Mouse (Mus musculus) neural tube, embryonic 15.5 days (tissue): ENCODE measurements around the gene Rarres2. TPM values are rescaled to one million over a fixed set of nuclear protein-coding genes. Genes with fewer than 3 reads are reported as not detected.
A peak's percentile ranks its signal among the peaks of the same experiment; 100 is the strongest.

Experiments used
- ATAC-seq: fragments of 200-750 bp; cut with Nextera tagmentation; 2 replicates; pipeline ENCODE4 v1.8.0; 2017; ENCODE audit warnings: mild to moderate bottlenecking, moderate TSS enrichment, moderate library complexity; ENCODE audit not compliant: low FRiP score
- H3K27ac ChIP-seq: fragments of 300-500 bp; sonication (generic); replicated peaks from 2 replicates; pipeline ENCODE4 v1.5.1; 2015; ENCODE audit warnings: mild to moderate bottlenecking, inconsistent platforms
- H3K27me3 ChIP-seq: fragments of 300-500 bp; sonication (generic); replicated peaks from 2 replicates; pipeline ENCODE4 v1.6.1; 2015; ENCODE audit warnings: inconsistent platforms
- H3K36me3 ChIP-seq: fragments of 300-500 bp; sonication (generic); 2 replicates; pipeline ENCODE4 v1.6.1; 2015; ENCODE audit warnings: inconsistent platforms
- H3K4me1 ChIP-seq: fragments of 300-500 bp; sonication (generic); 2 replicates; pipeline ENCODE4 v1.6.1; 2015; ENCODE audit warnings: inconsistent platforms
- H3K4me2 ChIP-seq: fragments of 300-500 bp; sonication (generic); 2 replicates; pipeline ENCODE4 v1.6.1; 2015; ENCODE audit warnings: inconsistent platforms, mild to moderate bottlenecking, moderate library complexity
- H3K4me3 ChIP-seq: fragments of 300-500 bp; sonication (generic); replicated peaks from 2 replicates; pipeline ENCODE4 v1.5.1; 2015; ENCODE audit warnings: mild to moderate bottlenecking, inconsistent platforms
- H3K9ac ChIP-seq: fragments of 300-500 bp; sonication (generic); replicated peaks from 2 replicates; pipeline ENCODE4 v1.6.1; 2015; ENCODE audit warnings: mild to moderate bottlenecking, inconsistent platforms
- H3K9me3 ChIP-seq: fragments of 300-500 bp; sonication (generic); replicated peaks from 2 replicates; pipeline ENCODE4 v1.6.1; 2016; ENCODE audit warnings: inconsistent platforms
- WGBS: fragments of 180-500 bp; shearing (Covaris S2); methylation state at CpG from one replicate; pipeline ENCODE4 v1.1.7; 2015; ENCODE audit warnings: mixed read lengths; 5-methylcytosine and 5-hydroxymethylcytosine counted together
- polyA plus RNA-seq: library from polyadenylated mRNA; unstranded; fragments of >200 nt; fragmentation: Nextera tagmentation; extraction: Ambion mirVana; gene quantifications from 2 replicates; pipeline ENCODE4 v1.2.1, GENCODE M21; 2015

The Rarres2 gene
- polyA plus RNA-seq, 1 experiment from 2014 or later = 11.5 TPM

DNA sequence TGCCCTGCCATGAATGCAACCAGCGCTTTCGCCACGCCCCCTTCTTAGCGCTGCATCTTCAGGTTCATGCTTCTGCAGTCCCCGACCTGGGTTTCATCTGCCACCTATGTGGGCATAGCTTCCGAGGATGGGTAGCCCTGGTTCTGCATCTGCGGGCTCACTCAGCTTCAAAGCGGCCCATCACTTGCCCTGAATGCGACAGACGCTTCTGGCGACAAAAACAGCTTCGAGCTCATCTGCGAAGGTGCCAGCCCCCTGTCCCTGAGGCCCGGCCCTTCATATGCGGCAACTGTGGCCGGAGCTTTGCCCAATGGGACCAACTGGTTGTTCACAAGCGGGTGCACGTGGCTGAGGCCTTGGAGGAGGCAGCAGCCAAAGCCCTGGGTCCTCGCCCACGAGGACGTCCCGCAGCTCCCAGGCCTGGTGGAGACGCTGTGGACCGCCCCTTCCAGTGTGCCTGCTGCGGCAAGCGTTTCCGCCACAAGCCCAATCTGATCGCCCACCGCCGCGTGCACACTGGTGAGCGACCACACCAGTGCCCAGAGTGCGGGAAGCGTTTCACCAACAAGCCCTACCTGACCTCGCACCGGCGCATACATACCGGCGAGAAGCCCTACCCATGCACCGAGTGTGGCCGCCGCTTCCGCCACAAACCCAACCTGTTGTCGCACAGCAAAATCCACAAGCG, 24.1 kb upstream of the Rarres2 start:
- 98% methylated on average over 45 of the region's 45 CpGs for WGBS
- H3K9me3 ChIP-seq = peaks cover 18% of the 10 kb centered on the region

GRCm38 (mm10) chr6:48595278-48595677, 22.7 kb upstream of the Rarres2 start:
- H3K9me3 ChIP-seq = peaks cover 18% of the 10 kb centered on the region
- H3K4me2 ChIP-seq = peak overlapping the region; percentile 75
- ATAC-seq = no peak
- WGBS = 50% methylated on average over 1 of the region's 1 CpGs
- peak overlapping the region; percentile 81 for H3K4me3 ChIP-seq
- peaks cover 45% of the 10 kb centered on the region for H3K36me3 ChIP-seq
- peak overlapping the region; percentile 98; the same call in 1 of the 2 replicates for H3K27ac ChIP-seq
- no peak overlapping the region for H3K9ac ChIP-seq
- peaks cover 23% of the 10 kb centered on the region for H3K4me1 ChIP-seq
- no peaks in the 10 kb centered on the region for H3K27me3 ChIP-seq

More for the DNA sequence above, 24.1 kb upstream of the Rarres2 start:
- Histone ChIP-seq H3K4me2 (no peak overlapping the region), H3K27ac (no peak overlapping the region), H3K27me3 (no peaks in the 10 kb centered on the region), H3K4me3 (no peak overlapping the region), H3K4me1 (peaks cover 32% of the 10 kb centered on the region), H3K36me3 (peaks cover 45% of the 10 kb centered on the region), H3K9ac (no peak overlapping the region)
- no peak for ATAC-seq

DNA sequence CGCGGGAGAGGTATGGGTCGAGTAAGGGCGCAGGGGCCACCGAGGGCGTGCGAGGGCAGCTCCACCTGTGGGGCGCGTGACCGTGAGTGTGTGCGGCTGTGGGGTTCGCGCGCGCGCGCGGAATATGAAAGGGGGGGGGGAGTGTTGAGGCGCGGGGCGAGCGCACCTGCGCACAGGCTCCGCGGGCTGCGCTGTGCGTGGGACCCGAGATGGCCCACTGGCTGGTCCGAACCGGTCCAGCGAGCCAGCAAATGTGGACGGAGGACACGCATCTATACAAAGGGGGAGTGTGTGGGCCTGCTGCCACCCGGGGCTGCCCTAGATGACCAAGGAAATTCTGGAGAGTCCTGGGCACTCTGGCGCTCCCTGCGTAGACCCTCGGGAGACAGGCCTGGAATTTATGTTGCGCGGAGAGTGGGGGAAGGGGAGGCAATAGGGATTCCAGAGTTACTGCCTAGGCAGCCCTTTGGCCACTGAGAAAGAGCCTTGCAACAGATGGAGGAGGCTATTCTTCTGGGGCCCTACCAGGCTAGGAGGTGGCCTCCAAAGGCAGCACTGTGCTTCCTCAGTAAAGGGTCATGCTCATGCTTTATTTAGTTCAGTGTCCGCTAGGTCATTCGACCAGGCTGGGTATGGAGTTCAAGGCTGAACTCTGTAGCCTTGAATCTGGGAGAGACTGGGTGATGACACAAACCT, 21.6 kb upstream of the Rarres2 start:
- peak overlapping the region; percentile 98 for H3K27ac ChIP-seq
- peaks cover 23% of the 10 kb centered on the region for H3K4me1 ChIP-seq
- under 1% methylated on average over 37 of the region's 41 CpGs for WGBS

GRCm38 (mm10) chr6:48593158-48594042, 20.8 kb upstream of the Rarres2 start, which contains the start of the genes Repin1 and Gm44965:
Repin1 (plus strand) TSS chr6:48593883.
Gm44965 (plus strand) TSS chr6:48593941.
- H3K36me3 ChIP-seq = peaks cover 27% of the 10 kb centered on the region
- H3K9me3 ChIP-seq = peaks cover 18% of the 10 kb centered on the region
- H3K9ac ChIP-seq = peak within 1 kb of the TSS; percentile 93
- ATAC-seq = peak; percentile 93
- H3K4me2 ChIP-seq = peak within 1 kb of the TSS; percentile 75
- peak within 1 kb of the TSS; percentile 98 for H3K27ac ChIP-seq
- peak within 1 kb of the TSS; percentile 81 for H3K4me3 ChIP-seq
- WGBS = 2% methylated on average over 45 of the region's 45 CpGs
- H3K27me3 ChIP-seq = no peaks in the 10 kb centered on the region
- peaks cover 23% of the 10 kb centered on the region for H3K4me1 ChIP-seq

More for the DNA sequence above, 21.6 kb upstream of the Rarres2 start:
- peak overlapping the region; percentile 93 for H3K9ac ChIP-seq
- peak overlapping the region; percentile 75 for H3K4me2 ChIP-seq
- peak overlapping the region; percentile 81 for H3K4me3 ChIP-seq
- no peaks in the 10 kb centered on the region for H3K27me3 ChIP-seq
- ATAC-seq = peak; percentile 88
- peaks cover 34% of the 10 kb centered on the region for H3K36me3 ChIP-seq
- H3K9me3 ChIP-seq = peaks cover 18% of the 10 kb centered on the region

DNA sequence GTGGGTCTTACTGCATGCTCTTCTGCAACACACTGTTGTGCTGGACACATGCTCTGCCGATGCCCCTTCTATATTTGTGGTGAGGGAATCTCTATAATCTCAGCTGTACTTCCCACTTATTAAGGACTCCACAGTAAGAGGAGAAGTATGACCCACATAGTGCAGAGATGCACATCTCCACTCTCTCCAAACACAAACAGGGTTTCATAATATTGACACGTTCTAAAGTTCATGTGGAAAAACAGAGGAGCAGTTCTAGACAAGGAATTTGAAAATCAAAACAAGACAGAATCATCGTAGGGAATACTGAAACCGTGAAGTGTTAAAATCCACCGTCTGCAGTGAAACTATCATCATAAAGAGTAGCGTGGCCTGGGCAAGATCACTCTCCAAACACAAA, 19.3 kb upstream of the Rarres2 start:
- H3K36me3 ChIP-seq = peaks cover 12% of the 10 kb centered on the region
- ATAC-seq = no peak
- no peak overlapping the region for H3K9ac ChIP-seq
- peaks cover 8% of the 10 kb centered on the region for H3K9me3 ChIP-seq
- no peak overlapping the region for H3K4me3 ChIP-seq
- WGBS = 89% methylated on average over 6 of the region's 6 CpGs
- H3K4me2 ChIP-seq = no peak overlapping the region
- no peaks in the 10 kb centered on the region for H3K27me3 ChIP-seq
- no peak overlapping the region for H3K27ac ChIP-seq
- H3K4me1 ChIP-seq = peaks cover 23% of the 10 kb centered on the region

DNA sequence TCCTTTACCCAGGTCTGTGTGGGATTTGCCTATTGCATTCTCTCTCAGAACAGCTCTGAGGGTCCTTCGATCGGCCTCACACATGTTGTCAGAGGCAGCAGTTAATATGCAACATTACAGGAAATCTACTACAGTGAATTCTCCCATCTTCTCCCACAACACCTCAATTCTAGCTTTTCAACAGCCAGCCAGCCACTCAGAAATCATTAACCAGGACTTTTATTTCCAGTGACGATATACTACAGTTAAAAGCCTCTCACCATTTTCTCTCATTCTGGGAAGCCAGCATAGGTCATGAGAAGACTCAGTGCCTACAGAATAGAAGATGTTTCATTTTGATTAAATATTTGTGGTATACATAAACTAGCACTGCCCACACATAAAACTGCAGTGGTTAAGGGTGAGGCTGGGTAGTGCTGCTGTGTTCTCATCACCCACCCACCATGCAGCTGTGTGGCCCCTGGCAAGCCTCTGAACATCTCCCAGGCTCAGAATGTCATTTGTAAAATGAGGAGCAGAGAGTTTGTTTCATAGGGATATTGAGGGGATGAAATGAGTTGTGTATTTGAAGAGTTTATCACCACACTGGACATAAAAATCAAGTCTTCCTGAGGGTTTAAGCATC, 18.7 kb upstream of the Rarres2 start:
- 33% methylated on average over 3 of the region's 3 CpGs for WGBS
- peaks cover 6% of the 10 kb centered on the region for H3K36me3 ChIP-seq
- peaks cover 2% of the 10 kb centered on the region for H3K9me3 ChIP-seq
- H3K4me3 ChIP-seq = no peak overlapping the region
- H3K27ac ChIP-seq = no peak overlapping the region
- H3K4me1 ChIP-seq = peaks cover 23% of the 10 kb centered on the region
- no peak for ATAC-seq
- H3K27me3 ChIP-seq = no peaks in the 10 kb centered on the region
- no peak overlapping the region for H3K9ac ChIP-seq
- H3K4me2 ChIP-seq = no peak overlapping the region

- no peak within 1 kb of the TSS for H3K4me2 ChIP-seq
- peaks cover 9% of the 10 kb centered on the region for H3K4me1 ChIP-seq
- 69% methylated on average over 6 of the region's 6 CpGs for WGBS
- H3K27ac ChIP-seq = no peak within 1 kb of the TSS
- no peak for ATAC-seq
- no peaks in the 10 kb centered on the region for H3K36me3 ChIP-seq
- no peaks in the 10 kb centered on the region for H3K9me3 ChIP-seq
- no peaks in the 10 kb centered on the region for H3K27me3 ChIP-seq
- no peak within 1 kb of the TSS for H3K4me3 ChIP-seq
- no peak within 1 kb of the TSS for H3K9ac ChIP-seq
These were observed 16.7 kb upstream of the Rarres2 start, which contains the start of gene Gm45021 for GRCm38 (mm10) chr6:48589194-48589750. Gm45021 (plus strand) TSS chr6:48589610.

- H3K27ac ChIP-seq = no peak overlapping the region
- peak; percentile 45; the same call in 1 of the 2 replicates for ATAC-seq
- 70% methylated on average over 3 of the region's 3 CpGs for WGBS
These were observed 9.4 kb upstream of the Rarres2 start for GRCm38 (mm10) chr6:48582037-48582436.

GRCm38 (mm10) chr6:48581257-48581656, 8.7 kb upstream of the Rarres2 start:
- no peaks in the 10 kb centered on the region for H3K27me3 ChIP-seq
- H3K27ac ChIP-seq = no peak overlapping the region
- WGBS = 43% methylated on average over 3 of the region's 3 CpGs
- no peaks in the 10 kb centered on the region for H3K9me3 ChIP-seq
- no peak overlapping the region for H3K4me2 ChIP-seq
- no peaks in the 10 kb centered on the region for H3K36me3 ChIP-seq
- no peaks in the 10 kb centered on the region for H3K4me1 ChIP-seq
- no peak for ATAC-seq
- H3K9ac ChIP-seq = no peak overlapping the region
- H3K4me3 ChIP-seq = no peak overlapping the region

More at GRCm38 (mm10) chr6:48582037-48582436, 9.4 kb upstream of the Rarres2 start:
- Histone ChIP-seq H3K4me2 (no peak overlapping the region), H3K4me1 (no peaks in the 10 kb centered on the region), H3K9ac (no peak overlapping the region), H3K27me3 (no peaks in the 10 kb centered on the region), H3K4me3 (no peak overlapping the region), H3K9me3 (no peaks in the 10 kb centered on the region), H3K36me3 (no peaks in the 10 kb centered on the region)

DNA sequence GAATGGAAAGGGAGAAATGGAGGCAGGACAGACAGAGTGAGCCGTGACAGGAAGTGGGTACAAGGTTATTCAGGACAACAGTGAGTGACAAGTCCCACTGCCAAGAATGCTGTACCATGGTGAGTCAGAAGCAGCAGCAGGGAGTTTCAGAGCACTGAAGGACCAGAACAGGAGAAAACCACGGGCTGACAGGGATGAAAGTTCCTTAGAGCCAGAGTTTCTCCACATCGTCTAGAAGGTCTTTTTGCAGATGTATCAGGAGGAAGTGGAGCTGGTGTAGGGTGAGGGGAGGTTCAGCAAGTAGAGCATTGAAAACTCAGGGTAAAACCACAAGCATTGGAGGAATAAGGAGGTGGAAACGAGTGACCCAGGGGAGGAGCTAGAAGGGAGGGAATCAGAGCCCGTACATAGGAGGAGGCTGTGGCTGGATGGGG, 6.6 kb upstream of the Rarres2 start:
- H3K4me1 ChIP-seq = no peaks in the 10 kb centered on the region
- H3K9me3 ChIP-seq = no peaks in the 10 kb centered on the region
- ATAC-seq = no peak
- H3K27me3 ChIP-seq = no peaks in the 10 kb centered on the region
- 54% methylated on average over 5 of the region's 5 CpGs for WGBS
- no peak overlapping the region for H3K4me2 ChIP-seq
- H3K9ac ChIP-seq = no peak overlapping the region
- H3K36me3 ChIP-seq = no peaks in the 10 kb centered on the region
- no peak overlapping the region for H3K4me3 ChIP-seq
- no peak overlapping the region; the same call in 1 of the 2 replicates for H3K27ac ChIP-seq
